Mouse (Mus musculus) kidney, embryonic 14.5 days (tissue): Measurements from ENCODE around the gene Aar2. TPM values are rescaled to one million over a fixed set of nuclear protein-coding genes. Genes with fewer than 3 reads are reported as not detected.

ENCODE experiments used
- ATAC-seq: fragments of 200-750 bp; cut with Nextera tagmentation; 2 replicates; pipeline ENCODE4 v1.8.0; 2017; ENCODE audit warnings: moderate number of reproducible peaks, mild to moderate bottlenecking, moderate TSS enrichment, moderate library complexity; ENCODE audit not compliant: low FRiP score, low TSS enrichment
- H3K27ac ChIP-seq: fragments of 300-500 bp; sonication (generic); 2 replicates; pipeline ENCODE4 v1.5.1; 2014; ENCODE audit warnings: low read depth, mild to moderate bottlenecking, low read length, moderate library complexity, mixed read lengths
- H3K27me3 ChIP-seq: fragments of 300-500 bp; sonication (generic); 2 replicates; pipeline ENCODE4 v1.6.1; 2014; ENCODE audit warnings: mild to moderate bottlenecking, low read length; ENCODE audit not compliant: control insufficient read depth, insufficient read depth
- H3K36me3 ChIP-seq: fragments of 300-500 bp; sonication (generic); 2 replicates; pipeline ENCODE4 v1.6.1; 2014; ENCODE audit warnings: low read length, mixed read lengths; ENCODE audit not compliant: control insufficient read depth, insufficient read depth
- H3K4me1 ChIP-seq: fragments of 300-500 bp; sonication (generic); 2 replicates; pipeline ENCODE4 v1.6.1; 2014; ENCODE audit warnings: low read length, mixed read lengths; ENCODE audit not compliant: control insufficient read depth, insufficient read depth
- H3K4me2 ChIP-seq: fragments of 300-500 bp; sonication (generic); replicated peaks from 2 replicates; pipeline ENCODE4 v1.6.1; 2014; ENCODE audit warnings: low read depth, mild to moderate bottlenecking, low read length
- H3K4me3 ChIP-seq: fragments of 300-500 bp; sonication (generic); 2 replicates; pipeline ENCODE4 v1.5.1; 2014; ENCODE audit warnings: mild to moderate bottlenecking, low read length
- H3K9ac ChIP-seq: fragments of 300-500 bp; sonication (generic); 2 replicates; pipeline ENCODE4 v1.6.1; 2014; ENCODE audit warnings: low read depth, mild to moderate bottlenecking, low read length, moderate library complexity
- H3K9me3 ChIP-seq: fragments of 300-500 bp; sonication (generic); 2 replicates; pipeline ENCODE4 v1.6.1; 2016; ENCODE audit warnings: low read length; ENCODE audit not compliant: control insufficient read depth
- WGBS: fragments of 180-500 bp; shearing (Covaris S2); extraction: QIAGEN DNeasy Blood & Tissue Kit; methylation state at CpG from one replicate; pipeline ENCODE4 v1.1.7; 2014; 5-methylcytosine and 5-hydroxymethylcytosine counted together
- polyA plus RNA-seq: library from polyadenylated mRNA; unstranded; fragments of >200 nt; fragmentation: Nextera tagmentation; extraction: Ambion mirVana; gene quantifications from 2 replicates; pipeline ENCODE4 v1.2.1, GENCODE M21; 2014

The Aar2 gene
- polyA plus RNA-seq, 1 experiment from 2014 or later, result 45.2 TPM

GRCm38 (mm10) chr2:156543804-156544203 is 3.6 kb upstream of the Aar2 start:
- no peak overlapping the region for H3K4me3 ChIP-seq
- H3K9me3 ChIP-seq, result no peaks in the 10 kb centered on the region
- no peak overlapping the region for H3K9ac ChIP-seq
- no peak overlapping the region for H3K27ac ChIP-seq
- H3K27me3 ChIP-seq, result no peaks in the 10 kb centered on the region
- WGBS, result 57% methylated on average over 3 of the region's 3 CpGs
- no peak for ATAC-seq
- H3K4me2 ChIP-seq, result no peak overlapping the region
- H3K4me1 ChIP-seq, result no peaks in the 10 kb centered on the region
- no peaks in the 10 kb centered on the region; the same call in 1 of the 2 replicates for H3K36me3 ChIP-seq

- 91% methylated on average over 4 of the region's 4 CpGs for WGBS
- H3K36me3 ChIP-seq, result peaks cover 49% of the 10 kb centered on the region
Observed at GRCm38 (mm10) chr2:156552421-156552820, 5.0 kb downstream of the Aar2 start.

GRCm38 (mm10) chr2:156561808-156562207 is 14.4 kb downstream of the Aar2 start:
- 82% methylated on average over 2 of the region's 2 CpGs for WGBS
- peaks cover 58% of the 10 kb centered on the region for H3K36me3 ChIP-seq
- no peak for ATAC-seq

More at GRCm38 (mm10) chr2:156552421-156552820, 5.0 kb downstream of the Aar2 start:
- H3K4me2 ChIP-seq, result no peak overlapping the region
- H3K4me3 ChIP-seq, result no peak overlapping the region
- no peaks in the 10 kb centered on the region for H3K9me3 ChIP-seq
- no peak for ATAC-seq
- H3K9ac ChIP-seq, result no peak overlapping the region
- no peaks in the 10 kb centered on the region for H3K4me1 ChIP-seq
- no peak overlapping the region for H3K27ac ChIP-seq
- no peaks in the 10 kb centered on the region for H3K27me3 ChIP-seq

GRCm38 (mm10) chr2:156563557-156563956 is 16.2 kb downstream of the Aar2 start:
- H3K9me3 ChIP-seq, result no peaks in the 10 kb centered on the region
- WGBS, result 88% methylated on average over 5 of the region's 5 CpGs
- H3K4me3 ChIP-seq, result no peak overlapping the region
- no peaks in the 10 kb centered on the region for H3K4me1 ChIP-seq
- no peaks in the 10 kb centered on the region for H3K27me3 ChIP-seq
- ATAC-seq, result no peak
- H3K36me3 ChIP-seq, result peaks cover 58% of the 10 kb centered on the region
- no peak overlapping the region for H3K9ac ChIP-seq
- H3K4me2 ChIP-seq, result no peak overlapping the region
- no peak overlapping the region for H3K27ac ChIP-seq

More at GRCm38 (mm10) chr2:156561808-156562207, 14.4 kb downstream of the Aar2 start:
- no peak overlapping the region for H3K4me3 ChIP-seq
- H3K4me2 ChIP-seq, result no peak overlapping the region
- H3K9me3 ChIP-seq, result no peaks in the 10 kb centered on the region
- H3K9ac ChIP-seq, result no peak overlapping the region
- no peak overlapping the region for H3K27ac ChIP-seq
- no peaks in the 10 kb centered on the region for H3K4me1 ChIP-seq
- no peaks in the 10 kb centered on the region for H3K27me3 ChIP-seq

- no peak overlapping the region for H3K4me2 ChIP-seq
- no peak overlapping the region for H3K27ac ChIP-seq
- no peak overlapping the region for H3K4me3 ChIP-seq
- peaks cover 40% of the 10 kb centered on the region for H3K36me3 ChIP-seq
- no peaks in the 10 kb centered on the region for H3K4me1 ChIP-seq
- no peak for ATAC-seq
- H3K9me3 ChIP-seq, result no peaks in the 10 kb centered on the region
- whole genome bisulfite sequencing, result 87% methylated on average over 2 of the region's 2 CpGs
- no peaks in the 10 kb centered on the region for H3K27me3 ChIP-seq
- H3K9ac ChIP-seq, result no peak overlapping the region
Observed at GRCm38 (mm10) chr2:156566512-156566911, 19.1 kb downstream of the Aar2 start.

- no peaks in the 10 kb centered on the region for H3K27me3 ChIP-seq
- H3K9ac ChIP-seq, result no peak overlapping the region
- H3K27ac ChIP-seq, result no peak overlapping the region
- no peaks in the 10 kb centered on the region for H3K4me1 ChIP-seq
- peaks cover 32% of the 10 kb centered on the region for H3K36me3 ChIP-seq
- no peak overlapping the region for H3K4me2 ChIP-seq
- ATAC-seq, result no peak
- no peaks in the 10 kb centered on the region for H3K9me3 ChIP-seq
- WGBS, result 96% methylated on average over 7 of the region's 7 CpGs
- no peak overlapping the region for H3K4me3 ChIP-seq
Observed at GRCm38 (mm10) chr2:156568647-156569046, 21.3 kb downstream of the Aar2 start.

GRCm38 (mm10) chr2:156569261-156569660 is 21.9 kb downstream of the Aar2 start:
- H3K4me2 ChIP-seq, result no peak overlapping the region
- H3K27ac ChIP-seq, result no peak overlapping the region
- no peaks in the 10 kb centered on the region for H3K9me3 ChIP-seq
- no peak overlapping the region for H3K9ac ChIP-seq
- H3K36me3 ChIP-seq, result peaks cover 31% of the 10 kb centered on the region
- 97% methylated on average over 3 of the region's 3 CpGs for WGBS
- no peak for ATAC-seq
- H3K4me1 ChIP-seq, result no peaks in the 10 kb centered on the region
- no peak overlapping the region for H3K4me3 ChIP-seq
- H3K27me3 ChIP-seq, result no peaks in the 10 kb centered on the region

- H3K4me2 ChIP-seq, result no peak overlapping the region
- no peaks in the 10 kb centered on the region for H3K27me3 ChIP-seq
- no peak overlapping the region for H3K9ac ChIP-seq
- H3K27ac ChIP-seq, result no peak overlapping the region
- peaks cover 23% of the 10 kb centered on the region for H3K36me3 ChIP-seq
- H3K4me3 ChIP-seq, result no peak overlapping the region
- WGBS, result 54% methylated on average over 6 of the region's 6 CpGs
- H3K4me1 ChIP-seq, result no peaks in the 10 kb centered on the region
- ATAC-seq, result no peak
- H3K9me3 ChIP-seq, result no peaks in the 10 kb centered on the region
Observed at GRCm38 (mm10) chr2:156571521-156571920, 24.1 kb downstream of the Aar2 start.

GRCm38 (mm10) chr2:156576850-156577587 is 29.6 kb downstream of the Aar2 start:
- Histone ChIP-seq H3K4me2 (no peak overlapping the region), H3K4me1 (no peaks in the 10 kb centered on the region), H3K4me3 (no peak overlapping the region), H3K36me3 (no peaks in the 10 kb centered on the region), H3K27me3 (no peaks in the 10 kb centered on the region), H3K9me3 (no peaks in the 10 kb centered on the region), H3K27ac (no peak overlapping the region), H3K9ac (no peak overlapping the region)
- no peak for ATAC-seq
- 83% methylated on average over 7 of the region's 7 CpGs for WGBS
